Mouse (Mus musculus): ENCODE results near the gene Stxbp6.

Stxbp6 gene

DNA sequence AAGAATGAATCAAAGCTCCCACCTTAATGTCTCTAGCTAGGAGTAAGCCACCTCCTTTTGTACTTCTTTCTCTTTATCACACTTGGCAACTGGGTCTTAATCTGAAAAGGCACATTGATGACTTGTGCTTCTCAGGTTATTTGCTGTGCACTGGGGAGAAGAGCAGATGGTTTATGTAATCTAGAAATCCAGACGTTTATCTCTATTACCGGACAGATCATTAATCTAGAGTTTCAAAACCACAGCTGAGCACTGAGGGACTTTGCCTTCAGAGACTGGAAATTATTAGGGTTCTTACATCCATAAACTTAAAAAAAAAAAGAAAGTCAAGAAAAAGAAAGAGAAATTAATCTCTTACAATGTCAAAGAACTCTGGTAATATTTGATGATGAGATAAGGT lies 262.6 kb downstream of the Stxbp6 start:
- DNase-seq (ENCODE audit: low read depth, low spot score) = no peak

DNA sequence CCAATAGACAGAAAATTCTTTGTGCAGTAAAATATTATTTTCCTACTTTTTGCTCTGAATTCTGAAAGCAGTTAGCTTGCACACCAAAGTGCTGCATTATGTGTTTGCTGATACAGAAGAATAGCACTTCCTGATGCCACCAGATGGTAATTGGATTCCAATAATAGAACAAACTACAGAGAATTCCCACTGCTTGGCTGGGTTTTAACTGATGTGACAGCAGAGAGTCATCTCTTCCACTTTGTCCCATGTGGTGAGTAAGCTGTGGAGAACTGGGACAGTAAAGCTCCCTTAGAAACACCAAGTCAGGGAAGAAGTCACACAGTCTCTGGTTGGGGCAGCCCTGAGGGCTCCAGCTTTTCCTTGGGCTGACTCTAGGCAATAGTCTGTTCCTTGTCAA lies 270.3 kb downstream of the Stxbp6 start:
- DNase-seq (ENCODE audit: low read depth, low spot score) = no peak
